Mouse (Mus musculus) ES-E14 (cell line): ENCODE measurements around the gene Nomo1. TPM values are rescaled to one million over a fixed set of nuclear protein-coding genes. Genes with fewer than 3 reads are reported as not detected.

ENCODE experiments used
- DNase-seq: peaks from one replicate; pipeline ENCODE4 v3.0.0-alpha.2; 2013; ENCODE audit warnings: low read depth, low spot score
- H3K27ac ChIP-seq: 2 replicates; pipeline ENCODE4 v1.5.1; 2012; ENCODE audit warnings: low read depth, mild to moderate bottlenecking, low read length, moderate library complexity, mixed read lengths; ENCODE audit not compliant: poor library complexity, insufficient read depth, severe bottlenecking
- H3K36me3 ChIP-seq: 2 replicates; pipeline ENCODE4 v1.6.1; 2012; ENCODE audit warnings: mild to moderate bottlenecking, low read length, moderate library complexity, mixed read lengths; ENCODE audit not compliant: control insufficient read depth, poor library complexity, insufficient read depth, severe bottlenecking
- H3K4me1 ChIP-seq, 2 experiments: fragments of 150-350 bp in 1 of 2; sonication (generic) in 1 of 2; 2 replicates each; pipeline ENCODE4 v1.6.1; 2012; ENCODE audit warnings: low read length in 2 of 2, mild to moderate bottlenecking in 1 of 2, mixed read lengths in 1 of 2; ENCODE audit not compliant: control insufficient read depth in 2 of 2, insufficient read depth in 2 of 2, poor library complexity in 1 of 2
- H3K4me3 ChIP-seq, 2 experiments: fragments of 150-350 bp in 1 of 2; sonication (generic) in 1 of 2; 2 replicates each; pipeline ENCODE4 v1.5.1; 2012; ENCODE audit warnings: low read length in 2 of 2, low read depth in 1 of 2, mild to moderate bottlenecking in 1 of 2, mixed read lengths in 1 of 2; ENCODE audit not compliant: insufficient read depth in 1 of 2, poor library complexity in 1 of 2, severe bottlenecking in 1 of 2
- H3K9ac ChIP-seq: 2 replicates; pipeline ENCODE4 v1.6.1; 2012; ENCODE audit warnings: low read depth, mild to moderate bottlenecking, low read length, mixed read lengths; ENCODE audit not compliant: poor library complexity, insufficient read depth, severe bottlenecking
- H3K9me3 ChIP-seq: fragments of 150-350 bp; sonication (generic); 2 replicates; pipeline ENCODE4 v1.6.1; 2012; ENCODE audit warnings: low read depth, mild to moderate bottlenecking, low read length; ENCODE audit not compliant: control insufficient read depth, insufficient read depth
- CHD2 ChIP-seq: IDR thresholded peaks from 2 replicates; pipeline ENCODE4 v1.6.1; 2014; ENCODE audit warnings: mild to moderate bottlenecking, low read depth, low read length, inconsistent platforms
- HCFC1 ChIP-seq: IDR thresholded peaks from 2 replicates; pipeline ENCODE4 v1.6.1; 2012; ENCODE audit warnings: low read length, inconsistent platforms, borderline replicate concordance; ENCODE audit not compliant: insufficient read depth
- MAFK ChIP-seq: IDR thresholded peaks from 2 replicates; pipeline ENCODE4 v1.6.1; 2014; ENCODE audit warnings: mild to moderate bottlenecking, low read depth, low read length, inconsistent platforms; ENCODE audit not compliant: insufficient read depth
- ZC3H11A ChIP-seq: IDR thresholded peaks from 2 replicates; pipeline ENCODE4 v1.6.1; 2012; ENCODE audit warnings: low read depth, mild to moderate bottlenecking, inconsistent platforms, low read length, borderline replicate concordance
- ZNF384 ChIP-seq: IDR thresholded peaks from 2 replicates; pipeline ENCODE4 v1.6.1; 2012; ENCODE audit warnings: low read depth, low read length, inconsistent platforms
- in situ Hi-C, 2 experiments: fragments of 600-800 bp; cut with MboI; formaldehyde crosslinking; loops; one replicate each; pipeline ENCODE4 v1.15.1; 2025; ENCODE audit warnings: low sequenced_read_pairs in 2 of 2, inconsistent platforms in 1 of 2; ENCODE audit not compliant: unreplicated experiment in 2 of 2
- total RNA-seq: library from RNA; depleted of rRNA; stranded (reverse); fragments of 300-350 nt; gene quantifications from 2 replicates; pipeline ENCODE4 v1.2.3, GENCODE M21; 2012

The Nomo1 gene
- total RNA-seq, 1 experiment: 173 TPM

GRCm38 (mm10) chr7:46076844-46077243 is 43.3 kb downstream of the Nomo1 start:
- in situ Hi-C loops: no loop called here
- no peak for TF ChIP-seq HCFC1
- no peak for TF ChIP-seq ZC3H11A
- no peak for TF ChIP-seq CHD2
- no peak for TF ChIP-seq ZNF384
- TF ChIP-seq MAFK: no peak
- no peak overlapping the region for H3K4me3 ChIP-seq
- no peaks in the 10 kb centered on the region for H3K4me1 ChIP-seq
- H3K9ac ChIP-seq: no peak overlapping the region
- DNase-seq: no peak
- H3K36me3 ChIP-seq: peaks cover 54% of the 10 kb centered on the region
- H3K27ac ChIP-seq: no peak overlapping the region
- no peaks in the 10 kb centered on the region for H3K9me3 ChIP-seq

- Histone ChIP-seq H3K36me3 (peaks cover 58% of the 10 kb centered on the region), H3K4me3 (no peak overlapping the region), H3K4me1 (no peaks in the 10 kb centered on the region), H3K9ac (no peak overlapping the region), H3K27ac (no peak overlapping the region), H3K9me3 (no peaks in the 10 kb centered on the region)
- in situ Hi-C loops: no loop called here
- DNase-seq: no peak
- TF ChIP-seq ZC3H11A (no peak), ZNF384 (no peak), CHD2 (no peak), HCFC1 (no peak), MAFK (no peak)
These were observed 44.2 kb downstream of the Nomo1 start for GRCm38 (mm10) chr7:46077675-46078074.

DNA sequence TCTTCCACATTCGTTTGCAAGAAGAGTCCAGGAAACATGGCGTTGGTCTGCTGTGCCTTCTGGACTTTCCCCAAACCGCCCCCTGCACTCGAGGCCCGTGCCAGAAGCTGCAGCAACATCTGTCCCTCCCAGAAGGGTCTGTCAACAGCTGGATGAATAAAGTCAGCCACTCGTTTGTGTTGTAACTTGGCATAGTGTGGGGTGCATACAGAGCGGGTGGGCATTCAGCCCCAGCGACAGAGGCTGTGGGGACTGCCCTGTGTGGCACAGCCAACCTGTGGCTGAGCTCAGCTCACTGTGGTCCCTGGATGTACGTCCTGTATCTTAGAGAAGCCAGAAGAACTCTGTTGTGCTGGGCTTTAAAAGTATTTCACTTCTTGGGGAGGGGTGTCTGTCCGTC is 50.5 kb downstream of the Nomo1 start:
- Histone ChIP-seq H3K9me3 (no peaks in the 10 kb centered on the region), H3K4me3 (no peak overlapping the region), H3K36me3 (peaks cover 35% of the 10 kb centered on the region), H3K27ac (no peak overlapping the region), H3K4me1 (peaks cover 0 to 4% of the 10 kb centered on the region in 2 experiments; a peak in 1 of 4 replicates), H3K9ac (no peak overlapping the region)
- no peak for TF ChIP-seq ZC3H11A
- no peak for TF ChIP-seq MAFK
- no peak for TF ChIP-seq HCFC1
- no peak for TF ChIP-seq ZNF384
- no peak for TF ChIP-seq CHD2
- in situ Hi-C loops: no loop called here
- DNase-seq: no peak

DNA sequence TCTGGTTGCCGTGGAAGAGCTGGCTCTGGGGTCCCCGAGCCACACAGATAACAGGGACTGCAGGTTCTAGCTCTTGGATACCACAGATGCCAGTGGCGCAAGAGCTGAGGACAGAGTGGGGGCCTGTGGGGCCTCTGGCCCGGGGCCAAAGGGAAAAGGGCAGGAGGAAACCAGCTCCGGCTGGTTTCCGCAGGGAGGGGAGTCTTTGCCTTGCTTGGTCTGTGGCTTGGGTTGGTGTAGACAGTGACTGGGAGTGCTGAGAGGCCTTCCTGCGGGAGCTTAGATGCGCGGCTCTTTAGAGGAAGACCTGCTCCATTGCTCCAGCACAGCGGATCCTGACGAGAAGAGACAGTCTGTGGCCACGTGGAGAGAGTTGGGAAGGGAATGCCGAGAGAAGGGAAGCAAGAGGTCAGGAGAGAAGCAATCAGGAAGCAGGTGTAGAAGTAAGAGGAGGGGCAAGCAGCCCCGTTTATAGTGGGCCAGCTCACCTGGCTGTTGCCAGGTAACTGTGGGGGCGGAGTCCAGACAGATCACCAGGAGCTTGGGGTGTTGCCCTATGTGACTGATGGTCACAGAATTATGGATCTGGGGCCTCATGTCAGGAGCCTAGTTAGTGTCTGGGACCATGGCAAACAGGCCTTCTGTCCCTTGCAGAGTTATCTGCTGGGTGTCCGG is 51.5 kb downstream of the Nomo1 start:
- in situ Hi-C loops: no loop called here
- Histone ChIP-seq H3K9me3 (no peaks in the 10 kb centered on the region), H3K27ac (no peak overlapping the region), H3K4me1 (peaks cover 0 to 4% of the 10 kb centered on the region in 2 experiments; a peak in 1 of 4 replicates), H3K9ac (no peak overlapping the region), H3K36me3 (peaks cover 34% of the 10 kb centered on the region), H3K4me3 (no peak overlapping the region)
- TF ChIP-seq HCFC1 (no peak), ZNF384 (no peak), CHD2 (no peak), ZC3H11A (no peak), MAFK (no peak)
- DNase-seq: no peak

GRCm38 (mm10) chr7:46086378-46086777 is 52.9 kb downstream of the Nomo1 start:
- no peaks in the 10 kb centered on the region for H3K9me3 ChIP-seq
- no peak overlapping the region for H3K4me3 ChIP-seq
- in situ Hi-C loops: no loop called here
- peaks cover 0 to 4% of the 10 kb centered on the region in 2 experiments; a peak in 1 of 4 replicates for H3K4me1 ChIP-seq
- H3K27ac ChIP-seq: no peak overlapping the region
- DNase-seq: no peak
- peaks cover 21% of the 10 kb centered on the region for H3K36me3 ChIP-seq
- TF ChIP-seq CHD2: no peak
- TF ChIP-seq ZNF384: no peak
- no peak for TF ChIP-seq ZC3H11A
- TF ChIP-seq HCFC1: no peak
- TF ChIP-seq MAFK: no peak
- no peak overlapping the region for H3K9ac ChIP-seq
